Mouse (Mus musculus): ENCODE data around the gene Pip5k1a. TPM values are rescaled to one million over a fixed set of nuclear protein-coding genes. Genes with fewer than 3 reads are reported as not detected.

Pip5k1a gene
- 10 to 100 TPM; 20.7 to 26.5 TPM for total RNA-seq (2023)

DNA sequence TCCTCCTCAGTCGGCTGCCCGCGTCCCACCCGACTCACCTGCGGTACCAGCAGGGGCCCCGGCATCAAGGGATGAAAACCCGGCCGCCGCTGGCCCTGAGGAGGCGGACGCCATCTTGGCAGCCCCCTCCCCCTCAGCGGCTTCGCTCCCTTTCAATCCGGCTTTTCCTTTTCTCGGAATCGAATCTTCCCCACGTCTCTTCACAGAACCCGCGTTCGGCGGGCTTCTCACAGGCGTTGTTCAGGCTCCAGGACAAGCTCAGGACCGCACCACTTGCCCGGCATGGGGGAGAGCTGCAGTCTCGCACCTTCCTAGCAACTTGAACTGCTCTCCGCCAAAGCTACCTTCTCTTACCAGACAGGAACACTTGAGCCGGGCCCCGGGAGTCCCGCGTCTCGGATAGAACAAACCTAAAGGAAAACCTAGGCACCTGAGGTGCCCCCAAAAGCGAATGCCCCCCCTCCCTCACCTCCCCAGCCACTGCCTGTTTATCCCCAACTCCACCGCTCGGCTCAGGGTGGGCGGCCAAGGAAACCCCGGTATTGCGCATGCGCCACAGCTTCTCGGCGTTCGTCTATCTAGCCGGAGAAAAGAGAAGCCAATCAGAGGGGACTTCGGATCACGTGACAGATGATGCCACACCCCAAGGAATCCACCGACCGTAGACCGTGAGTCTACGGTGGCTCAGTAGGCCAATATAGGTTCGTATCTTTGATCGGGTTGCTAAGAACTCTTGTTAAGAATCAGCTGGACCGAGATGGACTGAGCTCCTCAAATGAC is at the start of gene Pip5k1a:
Gene Pip5k1a (minus strand): TSS at position 593 of the 780 bp plus-strand sequence.

DNA sequence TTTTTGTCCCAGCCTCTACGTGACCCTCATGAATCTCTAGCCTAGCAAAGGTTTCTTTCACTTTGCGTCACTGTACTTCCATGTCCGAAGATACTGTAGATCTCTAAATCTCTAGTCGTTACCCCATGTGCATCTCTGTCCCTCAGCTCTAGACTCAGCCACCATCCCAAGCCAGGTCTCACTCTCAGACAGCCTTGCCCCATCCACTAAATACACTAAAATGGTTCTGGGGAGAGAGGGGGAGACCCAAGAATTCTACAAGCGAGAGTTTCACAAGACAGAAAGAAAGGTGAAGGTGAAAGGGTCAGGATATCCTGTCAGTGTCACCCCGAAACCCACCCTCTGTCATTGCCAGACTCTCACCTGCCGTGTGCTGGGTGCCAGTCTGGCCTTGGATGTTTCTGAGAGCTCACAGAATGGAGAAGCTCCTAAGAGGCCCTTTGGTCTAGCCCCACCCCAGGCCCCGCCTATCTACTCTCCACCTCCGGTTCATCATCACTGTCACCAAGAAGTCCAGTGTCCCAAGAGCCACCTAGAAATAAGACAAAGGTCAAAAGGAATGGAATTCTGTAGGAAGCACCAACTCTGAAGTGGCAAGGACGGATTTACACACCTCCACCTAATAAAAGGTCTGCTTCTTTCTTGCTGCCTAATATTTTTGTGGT is 35.4 kb upstream of the Pip5k1a start, which contains the start of gene Tnfaip8l2:
Gene Tnfaip8l2 (minus strand): TSS at position 409 of the 665 bp plus-strand sequence.

DNA sequence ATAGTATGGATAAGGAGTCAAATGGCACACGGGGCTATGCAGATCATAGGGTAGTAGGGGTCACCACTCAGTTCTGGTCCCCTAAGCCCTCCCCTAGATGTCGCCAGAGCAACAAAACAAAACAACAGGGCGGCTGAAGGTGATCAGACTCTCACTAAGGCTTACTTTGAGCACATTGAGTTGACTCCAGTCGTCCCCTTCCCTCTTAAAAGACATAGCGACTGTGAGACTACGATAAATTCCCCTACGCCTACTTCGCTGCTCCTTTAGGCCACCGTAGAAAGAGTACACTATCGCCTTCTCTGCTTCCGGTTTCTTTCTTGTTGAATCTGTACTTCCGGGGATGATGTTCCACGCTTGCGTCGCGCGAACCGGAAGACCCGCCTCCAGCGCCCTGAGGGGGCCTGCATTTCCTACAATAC is 27.0 kb upstream of the Pip5k1a start, which contains the start of the genes Scnm1 and Lysmd1:
Gene Scnm1 (minus strand): TSS at position 332 of the 422 bp plus-strand sequence.
Gene Lysmd1 (plus strand): TSS at position 409 of the 422 bp plus-strand sequence.

DNA sequence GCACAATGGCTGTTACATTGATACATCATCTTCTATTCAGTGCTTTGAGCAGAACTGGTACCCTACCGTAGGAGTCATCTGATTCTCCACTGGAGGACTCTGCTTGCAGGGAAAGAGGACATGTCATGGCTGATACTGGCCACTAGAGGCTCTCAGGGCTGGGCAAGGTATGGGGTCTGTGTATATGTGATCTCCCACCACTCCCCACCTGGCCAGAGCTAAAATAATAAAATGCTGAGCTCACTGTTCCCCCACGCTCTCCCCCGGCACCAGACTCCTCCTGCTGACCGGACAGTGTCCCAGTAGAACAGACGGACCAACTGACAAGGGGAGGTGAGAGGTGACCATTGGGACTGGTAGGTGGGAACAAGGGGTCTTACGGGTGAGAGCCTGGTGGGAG is 17.5 kb upstream of the Pip5k1a start, which contains the start of gene Tmod4:
Gene Tmod4 (plus strand): TSS at position 231 of the 400 bp plus-strand sequence.

DNA sequence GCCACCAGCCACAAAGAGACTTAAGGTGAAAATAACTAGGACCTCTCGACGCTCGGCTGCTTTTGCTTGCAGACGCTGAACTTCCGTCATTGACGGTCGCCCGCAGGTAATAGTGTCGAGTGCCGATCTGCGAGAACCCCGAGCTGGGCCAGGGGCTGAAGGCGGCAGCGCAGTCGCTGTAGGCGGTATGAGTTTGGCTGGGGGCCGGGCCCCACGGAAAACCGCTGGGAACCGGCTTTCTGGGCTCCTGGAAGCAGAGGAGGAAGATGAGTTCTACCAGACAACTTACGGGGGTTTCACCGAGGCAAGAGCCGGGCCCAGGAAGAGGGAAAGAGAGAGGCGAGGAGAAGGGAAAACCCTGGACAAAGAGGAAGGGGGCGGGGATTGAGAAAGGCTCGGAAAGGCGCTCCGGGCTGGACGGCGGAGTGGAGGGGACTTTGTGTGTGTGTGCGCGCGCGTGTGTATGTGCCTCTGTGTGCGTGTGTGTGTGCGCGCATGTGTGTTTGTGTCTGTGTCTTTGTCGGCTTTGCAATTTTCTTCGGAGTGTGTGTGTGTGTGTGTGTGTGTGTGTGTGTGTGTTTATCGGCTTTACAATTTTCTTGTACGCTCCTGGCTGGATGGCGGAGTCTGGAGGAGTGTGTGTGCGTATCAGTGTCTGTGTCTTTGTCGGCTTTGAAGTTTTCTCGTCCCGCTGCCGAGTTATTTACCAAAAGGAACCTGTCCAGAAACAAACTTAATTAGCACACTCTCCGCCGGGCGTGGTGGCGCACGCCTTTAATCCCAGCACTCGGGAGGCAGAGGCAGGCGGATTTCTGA is 4.4 kb upstream of the Pip5k1a start, which contains the start of gene Vps72:
Gene Vps72 (plus strand): TSS at position 112 of the 816 bp plus-strand sequence.

DNA sequence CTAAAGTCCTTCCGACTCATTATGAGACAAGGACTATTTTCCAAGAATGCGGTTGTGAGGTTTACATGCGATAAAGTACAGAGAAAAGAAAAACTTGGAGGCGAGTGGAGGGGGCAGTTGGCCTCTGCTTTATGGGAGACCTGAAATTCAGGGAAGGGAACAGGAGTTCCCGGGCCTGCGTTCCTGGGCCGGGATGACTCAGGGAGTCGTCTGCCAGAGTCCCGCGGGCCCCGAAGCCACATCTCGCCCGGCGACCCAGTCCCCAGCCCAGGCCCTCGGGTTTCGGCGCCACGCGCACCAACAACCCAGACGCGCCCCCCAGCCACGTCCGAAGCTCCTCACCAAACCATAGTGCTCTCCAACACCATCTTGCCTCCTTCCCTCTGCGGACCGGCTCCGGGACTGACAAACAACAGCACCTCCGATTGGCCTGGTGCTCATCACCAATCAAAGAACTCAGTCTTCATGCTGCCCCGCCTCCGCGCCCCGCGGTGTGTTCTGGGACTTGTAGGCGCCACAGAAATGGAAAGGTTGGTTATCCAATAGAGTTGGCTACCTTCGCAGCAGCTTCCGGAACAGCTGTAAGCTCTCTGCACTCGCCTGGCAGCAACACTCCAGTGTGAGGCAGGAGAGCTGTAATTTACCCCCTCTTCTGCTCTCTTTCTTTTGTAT is 64.4 kb downstream of the Pip5k1a start, which contains the start of gene Psmd4:
Gene Psmd4 (minus strand): TSS at position 449 of the 672 bp plus-strand sequence.

DNA sequence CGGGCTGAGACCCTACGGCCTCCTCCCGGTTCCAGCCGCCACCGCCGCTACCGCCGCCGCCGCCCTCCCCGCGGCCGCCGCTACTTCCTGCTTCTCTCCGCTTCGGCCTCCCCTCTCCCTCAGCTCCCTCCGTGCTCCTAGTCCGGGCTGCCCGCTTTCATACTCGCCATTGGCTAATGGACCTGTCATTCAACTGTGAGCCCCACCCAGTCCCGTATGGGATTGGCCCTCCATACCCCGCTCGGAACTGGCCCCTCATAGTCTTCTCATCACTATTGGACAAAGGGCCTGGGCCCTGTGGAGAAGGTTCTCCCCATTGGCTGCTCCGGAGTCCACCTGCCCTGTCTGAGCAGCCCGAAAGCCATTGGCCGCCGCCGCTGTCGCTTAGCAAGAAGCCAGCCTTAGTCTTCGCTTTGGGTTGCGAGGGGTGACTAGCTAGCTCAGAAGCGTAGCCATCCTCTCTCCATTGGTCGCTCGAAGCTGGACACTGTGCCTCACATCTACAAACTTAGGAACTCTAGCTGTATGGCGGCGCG is 91.3 kb downstream of the Pip5k1a start, which contains the start of gene Zfp687:
Gene Zfp687 (minus strand): TSS at position 112 of the 536 bp plus-strand sequence.

Other genes starting within 250 kb of the Pip5k1a start
- gene Psmb4, start 220.0 kb downstream of the Pip5k1a start, total RNA-seq (2023), result 100 to 1,000 TPM; 195 to 207 TPM
- 10 to 100 TPM; 22.3 to 30.2 TPM for gene Selenbp1, start 173.9 kb downstream of the Pip5k1a start, total RNA-seq (2023)
- gene Rfx5, start 152.9 kb downstream of the Pip5k1a start, total RNA-seq (2023), result 10 to 100 TPM; 13.9 to 16.8 TPM
- 10 to 100 TPM; 29.4 to 40.4 TPM for gene Pi4kb, start 132.2 kb downstream of the Pip5k1a start, total RNA-seq (2023)
- 10 to 100 TPM; 44.6 to 57.4 TPM for gene Zfp687, start 91.5 kb downstream of the Pip5k1a start, total RNA-seq (2023)
- gene Psmd4, start 64.3 kb downstream of the Pip5k1a start, total RNA-seq (2023), result 10 to 100 TPM; 92.0 to 99.5 TPM
- 10 to 100 TPM; 31.0 to 35.0 TPM for gene Vps72, start 4.1 kb upstream of the Pip5k1a start, total RNA-seq (2023)
- 1 to 10 TPM in 1 of 2 experiments, under 1 TPM in 1; 0.99 to 1.6 TPM for gene Tmod4, start 17.5 kb upstream of the Pip5k1a start, total RNA-seq (2023)
- gene Scnm1, start 27.1 kb upstream of the Pip5k1a start, total RNA-seq (2023), result 10 to 100 TPM; 42.7 to 50.8 TPM
- 1 to 10 TPM; 2.6 to 3.2 TPM for gene Lysmd1, start 27.2 kb upstream of the Pip5k1a start, total RNA-seq (2023)
- 10 to 100 TPM; 78.5 to 90.9 TPM for gene Tnfaip8l2, start 35.4 kb upstream of the Pip5k1a start, total RNA-seq (2023)
- gene Sema6c, start 53.5 kb upstream of the Pip5k1a start, total RNA-seq (2023), result 1 to 10 TPM in 1 of 2 experiments, under 1 TPM in 1; 0.79 to 1.2 TPM
- gene Gabpb2, start 111.0 kb upstream of the Pip5k1a start, total RNA-seq (2023), result 10 to 100 TPM; 38.9 to 47.6 TPM
- gene Cdc42se1, start 121.8 kb upstream of the Pip5k1a start, total RNA-seq (2023), result 100 to 1,000 TPM; 224 to 236 TPM
- 1 to 10 TPM; 2.3 to 2.4 TPM for gene Mllt11, start 125.2 kb upstream of the Pip5k1a start, total RNA-seq (2023)
- not detected for gene Gm128, start 134.7 kb upstream of the Pip5k1a start, total RNA-seq (2023)
- gene Bnipl, start 144.3 kb upstream of the Pip5k1a start, total RNA-seq (2023), result under 1 TPM in 1 of 2 experiments, not detected in 1; 0.44 TPM
- gene Mindy1, start 174.4 kb upstream of the Pip5k1a start, total RNA-seq (2023), result 100 to 1,000 TPM; 127 to 146 TPM
- 10 to 100 TPM; 17.4 to 19.3 TPM for gene Prune1, start 175.1 kb upstream of the Pip5k1a start, total RNA-seq (2023)
- gene Anxa9, start 200.2 kb upstream of the Pip5k1a start, total RNA-seq (2023), result 1 to 10 TPM; 2.6 to 2.8 TPM
- gene Cers2, start 207.9 kb upstream of the Pip5k1a start, total RNA-seq (2023), result 100 to 1,000 TPM; 130 to 136 TPM